Mouse (Mus musculus) spleen, adult 2 months (tissue): ENCODE data around the gene Gm4450.
"Not testable (repeated sequence)": the region's sequence is repeated elsewhere in the genome, so short reads cannot be mapped to it uniquely, and the experiment has no call there.

Experiments
- CTCF ChIP-seq: fragments of 200-500 bp; IDR thresholded peaks from 2 replicates; pipeline ENCODE4 v1.5.1; 2011; ENCODE audit warnings: mild to moderate bottlenecking, inconsistent platforms; ENCODE audit not compliant: insufficient read depth, insufficient read length, insufficient replicate concordance; ENCODE audit errors: extremely low read depth
- POLR2A ChIP-seq: fragments of 200-500 bp; IDR thresholded peaks from 2 replicates; pipeline ENCODE4 v1.6.1; 2011; ENCODE audit warnings: low read depth, low read length, inconsistent platforms

DNA sequence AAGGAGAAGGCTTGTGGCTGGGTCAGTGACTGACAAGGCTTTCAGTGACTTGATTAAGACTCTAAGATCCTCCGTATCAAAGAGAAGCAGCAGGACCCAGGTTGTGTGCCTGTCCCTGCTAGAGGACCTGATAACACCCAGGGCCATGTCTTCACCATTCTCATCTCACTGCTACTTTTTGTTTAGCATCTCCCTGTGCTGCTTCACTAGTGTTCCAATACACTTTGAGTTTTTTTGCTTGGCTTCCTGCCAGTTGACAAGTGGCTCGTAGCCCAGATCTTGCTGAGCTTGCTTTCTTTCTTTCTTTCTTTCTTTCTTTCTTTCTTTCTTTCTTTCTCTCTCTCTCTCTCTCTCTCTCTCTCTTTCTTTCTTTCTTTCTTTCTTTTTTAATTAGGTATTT lies 12.4 kb upstream of the Gm4450 start:
- TF ChIP-seq POLR2A, CTCF: not testable (repeated sequence)
